Mouse (Mus musculus) cerebellum, adult 2 months (tissue): ENCODE data around the gene Tsc22d2. TPM values are rescaled to one million over a fixed set of nuclear protein-coding genes. Genes with fewer than 3 reads are reported as not detected.

ENCODE experiments used
- DNase-seq, 2 experiments: peaks; one replicate each; pipeline ENCODE4 v3.0.0; 2021
- H3K27ac ChIP-seq: fragments of 200-500 bp; 2 replicates; pipeline ENCODE4 v1.5.1; 2012; ENCODE audit warnings: low read length, control low read depth, inconsistent platforms; ENCODE audit not compliant: insufficient read depth
- H3K27me3 ChIP-seq: fragments of 200-500 bp; 2 replicates; pipeline ENCODE4 v1.6.1; 2012; ENCODE audit warnings: inconsistent platforms, mild to moderate bottlenecking, low read length, moderate library complexity; ENCODE audit not compliant: control insufficient read depth, insufficient read depth
- H3K4me1 ChIP-seq: fragments of 200-500 bp; 2 replicates; pipeline ENCODE4 v1.6.1; 2011; ENCODE audit warnings: low read length; ENCODE audit not compliant: control insufficient read depth, insufficient read depth
- H3K4me3 ChIP-seq: fragments of 200-500 bp; replicated peaks from 2 replicates; pipeline ENCODE3; 2011; ENCODE audit warnings: mild to moderate bottlenecking, low read depth, low read length, control low read depth; ENCODE audit not compliant: insufficient read depth
- CTCF ChIP-seq: fragments of 200-500 bp; IDR thresholded peaks from 2 replicates; pipeline ENCODE4 v1.5.1; 2011; ENCODE audit warnings: low read depth, mild to moderate bottlenecking, control low read depth, low read length, moderate library complexity, borderline replicate concordance; ENCODE audit not compliant: insufficient read depth
- POLR2A ChIP-seq: fragments of 200-500 bp; IDR thresholded peaks from 2 replicates; pipeline ENCODE4 v1.6.1; 2011; ENCODE audit warnings: low read length, control low read depth, borderline replicate concordance; ENCODE audit not compliant: insufficient read depth
- WGBS: fragments of 180-500 bp; shearing (Covaris S2); methylation state at CpG from one replicate; pipeline ENCODE4 v1.1.7; 2018; 5-methylcytosine and 5-hydroxymethylcytosine counted together
- polyA plus RNA-seq: library from polyadenylated mRNA; depleted of rRNA; stranded (reverse); fragments of >200 nt; gene quantifications from 2 replicates; pipeline ENCODE4 v1.2.3, GENCODE M21; 2012; rRNA removed

Tsc22d2 gene
- polyA plus RNA-seq, 1 experiment = 13.3 TPM

DNA sequence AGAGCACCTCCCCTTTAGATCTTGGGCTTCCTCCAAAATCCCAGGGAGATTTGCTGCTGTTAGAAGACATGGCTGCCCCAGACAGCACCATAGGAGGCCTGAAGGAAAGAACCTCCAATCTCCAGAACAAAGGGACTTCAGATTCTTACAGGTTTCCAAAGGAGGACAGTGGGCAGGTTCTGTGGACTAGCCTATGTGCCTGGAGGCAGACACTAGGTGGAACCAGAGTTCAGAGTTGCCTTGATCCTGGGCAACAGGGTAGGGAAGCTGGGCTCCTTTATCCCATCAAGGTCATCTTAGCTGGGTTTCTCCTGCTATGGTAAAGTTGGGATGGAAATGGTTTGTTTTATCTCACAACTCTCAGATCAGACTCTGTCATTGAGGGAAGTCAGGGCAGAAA is 97.1 kb downstream of the Tsc22d2 start:
- no peak overlapping the region for H3K27ac ChIP-seq
- H3K4me1 ChIP-seq = no peaks in the 10 kb centered on the region
- DNase-seq = no peak
- TF ChIP-seq POLR2A = no peak
- no peak for TF ChIP-seq CTCF
- no peak overlapping the region for H3K4me3 ChIP-seq
- H3K27me3 ChIP-seq = no peaks in the 10 kb centered on the region

DNA sequence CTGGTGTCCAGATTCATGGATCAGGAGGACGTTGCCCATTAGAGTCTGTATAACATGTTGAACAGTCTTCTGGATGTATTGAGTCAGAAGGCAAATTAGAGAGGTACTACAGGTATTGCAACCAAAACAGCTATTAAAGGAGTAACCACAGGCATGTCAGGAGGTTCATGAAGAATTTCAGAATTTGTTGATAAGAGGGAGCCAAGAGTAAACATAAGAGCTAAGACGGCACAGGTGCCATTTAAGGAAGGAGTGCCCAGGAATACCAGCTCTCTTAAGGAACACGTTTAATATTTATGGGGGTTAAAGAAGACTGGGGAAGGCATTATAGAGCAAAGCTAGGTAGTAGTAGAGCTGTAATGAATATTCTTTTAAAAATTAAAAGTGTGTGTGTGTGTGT is 98.2 kb downstream of the Tsc22d2 start:
- Histone ChIP-seq H3K4me3 (no peak overlapping the region), H3K27ac (no peak overlapping the region), H3K27me3 (no peaks in the 10 kb centered on the region), H3K4me1 (no peaks in the 10 kb centered on the region)
- TF ChIP-seq CTCF = no peak
- no peak for TF ChIP-seq POLR2A
- WGBS = 75% methylated on average over 3 of the region's 3 CpGs
- DNase-seq = no peak

DNA sequence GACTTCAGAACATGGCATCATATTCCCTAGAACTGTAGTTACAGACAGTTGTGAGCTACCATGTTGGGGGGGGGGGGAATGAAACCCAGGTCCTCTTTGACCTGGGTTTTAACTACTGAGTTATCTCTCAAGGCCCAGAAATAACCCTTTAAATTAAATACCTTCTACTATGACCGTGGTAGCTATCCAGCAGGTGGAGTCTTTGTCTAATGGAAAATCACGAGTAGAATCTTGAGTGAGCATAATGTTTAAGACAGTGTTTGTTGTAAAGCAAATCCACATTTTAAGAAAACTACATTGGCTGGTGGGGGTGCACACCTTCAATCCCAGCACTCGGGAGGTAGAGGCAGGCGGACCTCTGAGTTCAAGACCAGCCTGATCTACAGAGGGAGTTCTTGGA is 99.0 kb downstream of the Tsc22d2 start:
- H3K4me1 ChIP-seq = no peaks in the 10 kb centered on the region
- WGBS = 86% methylated on average over 4 of the region's 4 CpGs
- TF ChIP-seq POLR2A (no peak), CTCF (no peak)
- DNase-seq = no peak
- no peaks in the 10 kb centered on the region for H3K27me3 ChIP-seq
- no peak overlapping the region for H3K4me3 ChIP-seq
- no peak overlapping the region for H3K27ac ChIP-seq

DNA sequence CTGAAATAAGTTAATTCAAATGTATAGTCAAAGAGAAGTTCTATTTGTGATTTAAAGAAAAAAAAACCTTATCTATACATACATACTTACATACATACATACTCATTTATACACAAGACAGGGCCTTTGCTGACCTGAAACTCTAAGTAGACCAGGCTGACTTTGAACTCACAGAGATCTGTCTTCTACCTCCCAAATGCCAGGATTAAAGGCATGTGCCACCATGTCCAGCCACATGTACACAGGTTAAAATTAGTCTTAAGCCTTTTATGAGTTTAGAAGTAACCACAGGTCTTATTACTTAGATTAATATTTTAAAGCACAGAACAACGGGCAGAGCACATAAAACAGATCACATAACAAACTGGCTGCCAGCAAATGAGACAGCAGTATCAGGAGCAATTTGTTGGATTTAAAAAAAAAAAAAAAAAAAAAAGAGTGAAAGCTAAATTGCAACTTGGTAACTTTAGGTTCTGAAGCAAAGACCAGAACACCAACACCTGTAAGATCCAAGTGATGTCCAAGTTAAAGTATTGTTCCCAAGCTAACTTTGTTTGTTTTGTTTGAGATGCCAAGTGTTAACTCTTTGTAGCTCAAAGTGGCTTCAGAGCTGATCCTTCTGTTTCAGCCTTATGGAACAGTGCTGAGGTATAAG is 101.6 kb downstream of the Tsc22d2 start:
- Histone ChIP-seq H3K4me3 (no peak overlapping the region), H3K4me1 (no peaks in the 10 kb centered on the region), H3K27me3 (no peaks in the 10 kb centered on the region), H3K27ac (no peak overlapping the region)
- no peak for DNase-seq
- WGBS = 84% methylated on average over 1 of the region's 1 CpGs
- no peak for TF ChIP-seq CTCF
- TF ChIP-seq POLR2A = no peak

Other genes starting within 250 kb of the Tsc22d2 start
- 36.9 and 37.0 TPM in 2 replicates for gene Eif2a, start 111.1 kb downstream of the Tsc22d2 start, polyA plus RNA-seq
- 22.3 and 23.4 TPM in 2 replicates for gene Serp1, start 111.2 kb downstream of the Tsc22d2 start, polyA plus RNA-seq
- 121 and 125 TPM in 2 replicates for gene Selenot, start 161.9 kb downstream of the Tsc22d2 start, polyA plus RNA-seq
- gene Erich6, start 222.5 kb downstream of the Tsc22d2 start, polyA plus RNA-seq = 1.9 and 2.2 TPM in 2 replicates